Mouse (Mus musculus) G1E-ER4 (cell line): Measurements from ENCODE around the gene Cryba2. TPM values are rescaled to one million over a fixed set of nuclear protein-coding genes. Genes with fewer than 3 reads are reported as not detected.

Source experiments
- GATA1 ChIP-seq: IDR thresholded peaks from one replicate; pipeline ENCODE4 v1.8.0; 2012; ENCODE audit warnings: low read length, inconsistent platforms
- polyA plus RNA-seq: library from polyadenylated mRNA; stranded (reverse); fragments of >175 nt; gene quantifications from 2 replicates; pipeline ENCODE4 v1.2.3, GENCODE M21; 2012

The Cryba2 gene
- polyA plus RNA-seq, 1 experiment = not detected

DNA sequence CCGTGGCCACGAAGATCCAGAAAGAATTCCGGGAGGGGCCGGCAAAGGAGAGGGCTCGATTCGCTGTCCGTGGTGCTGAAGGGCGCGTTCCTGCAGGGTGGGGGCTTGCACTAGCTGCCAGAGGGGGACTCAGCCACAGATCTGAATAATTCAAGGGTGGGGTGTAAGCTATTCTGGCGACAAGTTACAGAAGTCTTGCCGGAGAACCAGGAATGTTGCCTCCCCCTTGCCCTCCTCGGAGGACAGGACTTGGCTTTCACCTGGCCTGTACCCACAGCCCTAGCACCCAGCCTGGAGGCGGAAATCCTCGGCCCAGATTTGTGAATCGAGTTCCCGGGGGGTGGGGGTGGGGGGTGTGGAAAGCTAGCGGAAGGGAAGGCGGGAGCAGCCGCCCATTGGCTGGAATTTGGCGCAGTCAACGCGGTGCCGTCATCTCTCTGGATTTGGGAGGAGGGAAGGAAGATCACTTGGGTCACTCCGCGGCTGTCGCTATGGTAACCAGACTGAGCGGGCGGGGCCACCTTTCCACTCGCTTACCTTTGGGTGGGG, 34.7 kb downstream of the Cryba2 start:
- TF ChIP-seq GATA1 = no peak

DNA sequence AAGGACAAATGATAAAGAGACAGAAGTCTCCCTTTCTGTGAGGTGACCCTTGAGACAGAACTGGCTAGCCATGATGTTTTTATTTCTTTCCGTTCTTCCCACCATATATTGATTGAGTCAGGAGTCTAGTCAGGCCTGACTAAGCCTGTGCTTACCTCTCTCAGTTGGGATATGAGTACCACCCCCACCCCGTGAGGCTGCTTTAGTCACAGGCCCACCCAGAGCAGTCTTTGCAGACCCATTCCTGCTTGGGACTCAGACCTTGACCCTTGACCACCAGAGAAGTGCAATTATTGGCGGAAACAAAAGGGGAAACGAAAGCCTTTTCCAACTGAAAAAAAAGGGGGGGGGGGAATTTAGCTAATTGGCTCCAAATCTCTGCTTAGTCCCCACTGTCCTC, 35.3 kb downstream of the Cryba2 start:
- TF ChIP-seq GATA1 = no peak

DNA sequence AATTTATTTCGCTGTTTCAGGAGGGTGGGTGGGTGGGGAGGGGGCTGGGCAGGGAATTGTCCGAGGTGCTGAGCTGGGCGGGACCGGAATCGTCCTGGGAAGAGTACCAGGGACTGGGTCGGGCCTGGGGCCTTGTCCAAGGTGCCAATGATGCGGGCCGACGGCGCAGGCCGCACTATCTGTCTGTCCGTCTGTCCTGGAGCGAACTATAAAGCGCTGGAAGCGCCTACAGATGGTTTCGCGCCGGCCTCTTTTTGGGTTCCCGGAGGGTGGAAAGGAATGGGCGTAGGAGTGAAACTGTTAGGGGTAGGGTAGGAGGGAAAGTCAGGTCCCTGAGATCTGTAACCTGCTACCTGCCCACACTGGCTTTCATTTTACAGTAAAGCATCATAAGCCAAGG, 35.7 kb downstream of the Cryba2 start:
- no peak for TF ChIP-seq GATA1

DNA sequence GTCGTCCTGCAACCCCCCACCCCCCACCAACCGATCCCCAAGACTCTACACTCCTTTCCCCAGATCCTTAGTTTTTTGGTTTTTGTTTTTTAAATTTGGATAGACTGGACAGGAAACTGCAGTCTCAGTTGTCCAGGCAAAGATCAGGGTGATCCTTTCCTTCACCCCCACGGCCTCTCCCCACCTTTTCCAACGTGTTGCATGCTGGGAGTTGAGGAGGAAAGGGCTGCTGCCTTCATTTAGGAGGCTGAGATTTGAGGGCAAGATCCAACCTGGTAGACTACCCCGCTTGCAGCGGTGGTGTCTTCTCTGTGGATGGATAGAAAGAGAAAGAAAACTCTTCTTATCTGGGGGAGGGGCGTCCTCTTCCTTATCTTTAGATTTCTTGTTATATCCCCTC, 36.2 kb downstream of the Cryba2 start:
- no peak for TF ChIP-seq GATA1

DNA sequence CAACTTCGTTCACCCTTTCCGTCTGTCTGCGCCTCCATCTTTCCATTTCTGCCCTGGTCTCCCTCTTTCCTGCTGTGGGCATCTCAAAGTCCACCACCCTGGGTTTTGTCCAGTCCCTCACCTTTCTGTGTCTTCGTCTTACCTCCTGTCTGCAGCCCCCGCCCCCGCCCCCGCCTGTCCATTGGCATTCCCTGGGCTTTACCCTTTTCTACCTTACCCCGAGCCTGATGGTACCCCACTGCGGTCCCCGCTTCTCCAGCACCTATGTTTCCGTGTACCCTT, 36.6 kb downstream of the Cryba2 start:
- no peak for TF ChIP-seq GATA1

DNA sequence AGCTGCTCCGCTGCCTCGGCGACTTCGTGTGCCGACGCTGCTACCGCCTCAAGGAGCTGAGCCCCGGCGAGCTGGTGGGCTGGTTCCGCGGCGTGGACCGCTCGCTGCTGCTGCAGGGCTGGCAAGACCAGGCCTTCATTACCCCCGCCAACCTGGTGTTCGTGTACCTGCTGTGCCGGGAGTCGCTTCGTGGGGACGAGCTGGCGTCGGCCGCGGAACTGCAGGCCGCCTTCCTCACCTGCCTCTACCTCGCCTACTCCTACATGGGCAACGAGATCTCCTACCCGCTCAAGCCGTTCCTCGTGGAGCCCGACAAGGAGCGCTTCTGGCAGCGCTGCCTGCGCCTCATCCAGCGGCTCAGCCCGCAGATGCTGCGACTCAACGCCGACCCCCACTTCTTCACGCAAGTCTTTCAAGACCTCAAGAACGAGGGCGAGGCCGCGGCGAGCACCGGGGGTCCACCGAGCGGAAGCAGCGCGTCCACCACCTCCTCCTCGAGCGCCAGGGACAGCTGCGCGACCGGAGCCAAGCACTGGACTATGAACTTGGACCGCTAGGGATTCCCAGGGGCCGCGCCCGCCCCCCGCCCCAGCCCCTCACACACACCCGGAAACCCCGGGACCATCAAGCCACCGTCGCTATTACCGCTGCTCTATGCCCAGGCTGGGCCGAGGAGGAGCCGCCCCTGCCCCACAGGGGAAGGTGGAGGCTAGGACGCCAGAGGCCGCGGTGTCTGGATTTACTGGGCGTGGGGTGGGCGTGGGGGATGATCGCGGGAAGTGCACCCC, 37.1 kb downstream of the Cryba2 start:
- no peak for TF ChIP-seq GATA1

DNA sequence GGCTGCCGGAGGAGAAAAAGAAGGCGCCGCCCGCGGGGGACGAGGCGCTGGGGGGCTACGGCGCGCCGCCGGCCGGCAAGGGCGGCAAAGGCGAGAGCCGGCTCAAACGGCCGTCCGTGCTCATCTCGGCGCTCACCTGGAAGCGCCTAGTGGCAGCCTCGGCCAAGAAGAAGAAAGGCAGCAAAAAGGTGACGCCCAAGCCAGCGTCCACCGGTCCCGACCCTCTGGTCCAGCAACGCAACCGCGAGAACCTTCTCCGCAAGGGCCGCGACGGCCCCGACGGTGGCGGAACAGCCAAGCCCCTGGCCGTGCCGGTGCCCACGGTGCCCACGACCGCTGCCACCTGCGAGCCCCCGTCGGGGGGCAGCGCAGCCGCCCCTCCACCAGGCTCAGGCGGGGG, 37.8 kb downstream of the Cryba2 start:
- no peak for TF ChIP-seq GATA1

DNA sequence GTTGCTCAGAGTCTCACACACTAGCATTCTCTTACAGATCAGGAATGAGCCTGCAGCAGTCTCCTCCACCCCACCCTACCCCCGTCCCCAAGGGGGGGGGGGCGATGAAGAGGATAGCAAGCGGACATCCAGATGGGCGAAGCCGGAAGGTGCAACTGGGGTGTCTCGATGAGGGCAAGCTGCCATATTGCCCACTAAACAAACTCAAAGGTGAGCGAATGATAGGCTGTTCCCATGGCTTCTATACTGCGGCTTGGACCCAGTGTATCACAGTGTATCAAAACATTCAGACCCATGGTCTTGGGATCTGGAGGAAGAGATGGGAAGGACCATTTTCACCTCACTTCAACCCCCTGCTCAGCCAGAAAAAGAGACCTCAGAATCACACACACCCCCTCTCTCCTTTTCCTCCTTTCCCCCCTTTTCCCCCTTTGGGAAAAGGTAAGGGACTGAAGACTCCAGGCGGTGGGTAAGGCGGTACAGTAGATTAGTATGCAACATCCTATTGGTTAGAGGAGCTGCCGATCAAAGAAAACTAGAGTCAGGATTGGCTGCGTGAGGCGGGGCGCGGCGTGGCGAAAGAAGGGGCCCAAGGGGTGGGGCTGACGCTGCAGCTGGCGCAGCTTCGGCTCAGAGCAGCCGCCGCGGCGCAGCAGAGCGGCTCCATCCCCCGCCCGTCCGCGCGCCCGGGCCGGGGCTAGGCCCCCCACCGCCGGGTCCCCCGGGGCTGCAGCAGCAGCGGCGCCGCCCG, 38.5 kb downstream of the Cryba2 start, which contains the start of gene Cdk5r2:
Gene Cdk5r2 (plus strand): TSS at position 629 of the 751 bp plus-strand sequence.
- TF ChIP-seq GATA1 = no peak

DNA sequence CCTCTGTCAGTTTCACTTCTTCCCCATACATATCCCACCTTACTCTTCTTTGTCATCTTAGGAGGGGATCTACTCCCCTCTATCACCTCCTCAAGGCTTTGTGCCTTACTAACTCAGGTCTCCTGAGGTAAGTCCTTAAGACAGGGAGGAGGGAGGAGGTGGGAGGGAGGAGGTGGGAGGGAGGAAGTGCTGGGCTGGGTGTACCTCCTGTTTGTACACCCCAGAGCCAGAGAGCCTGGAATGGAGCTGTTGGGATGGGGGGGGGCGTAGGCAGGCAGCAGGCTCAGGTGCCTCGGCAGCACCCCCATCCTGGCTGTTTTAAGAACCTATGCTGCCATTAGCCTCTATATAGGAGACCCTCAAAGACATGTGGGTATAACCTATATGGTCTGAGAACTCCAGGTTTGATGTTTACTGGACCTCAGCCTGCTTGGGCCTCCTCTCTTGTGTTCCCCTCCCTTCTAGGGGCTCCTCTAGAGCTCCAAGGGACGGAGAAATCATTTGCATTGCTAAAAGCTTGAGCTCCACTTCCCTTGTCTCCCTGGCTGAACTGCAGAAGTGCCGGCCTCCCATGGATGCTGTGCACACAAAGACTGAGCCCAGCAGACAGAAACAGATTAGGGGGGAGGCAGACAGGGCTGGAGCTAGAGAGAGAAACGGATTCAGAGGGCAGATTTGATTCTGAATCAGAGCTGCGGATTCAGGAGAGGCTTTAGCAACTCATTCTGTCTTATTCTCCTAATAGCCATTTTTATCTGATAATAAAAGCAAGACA, 41.8 kb downstream of the Cryba2 start:
- TF ChIP-seq GATA1 = no peak

DNA sequence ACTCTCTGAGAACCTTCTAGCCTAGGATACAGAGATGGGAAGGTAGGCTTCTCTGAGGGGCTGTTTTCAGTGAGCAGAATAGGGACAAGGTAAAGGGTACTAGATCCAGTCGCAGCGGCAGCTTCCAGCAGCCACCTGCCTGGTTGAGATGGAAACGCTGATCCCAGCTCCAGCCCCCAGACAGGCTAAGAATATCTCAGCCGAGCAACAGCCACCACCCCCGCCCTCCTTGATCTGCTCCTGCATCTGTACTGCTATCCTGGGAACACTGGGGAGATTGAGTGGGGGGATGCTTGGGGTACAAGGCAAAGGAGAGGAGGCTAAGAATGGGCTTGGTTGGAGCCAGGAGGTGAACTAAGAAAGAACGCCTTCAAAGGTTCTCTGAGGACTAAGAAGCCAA, 42.7 kb downstream of the Cryba2 start:
- TF ChIP-seq GATA1 = no peak

DNA sequence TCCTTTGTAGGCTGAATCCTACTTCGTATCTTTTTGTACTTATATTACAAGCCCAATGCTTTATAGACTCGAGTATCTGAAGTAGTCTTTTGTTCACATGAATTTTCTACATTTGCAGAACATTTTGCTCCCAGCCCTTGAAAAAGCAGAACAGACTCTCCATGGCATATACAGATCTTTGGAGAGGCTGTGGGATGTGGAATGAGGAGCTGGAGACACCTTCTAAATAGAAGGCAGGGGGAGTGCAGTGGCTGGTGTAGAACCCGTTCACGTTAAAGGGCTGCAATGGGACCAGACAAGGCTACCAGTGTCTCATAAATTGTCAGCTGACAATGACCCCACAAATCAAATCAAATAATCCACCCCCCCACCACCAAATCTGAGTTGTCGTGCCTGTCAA, 44.0 kb downstream of the Cryba2 start:
- no peak for TF ChIP-seq GATA1

DNA sequence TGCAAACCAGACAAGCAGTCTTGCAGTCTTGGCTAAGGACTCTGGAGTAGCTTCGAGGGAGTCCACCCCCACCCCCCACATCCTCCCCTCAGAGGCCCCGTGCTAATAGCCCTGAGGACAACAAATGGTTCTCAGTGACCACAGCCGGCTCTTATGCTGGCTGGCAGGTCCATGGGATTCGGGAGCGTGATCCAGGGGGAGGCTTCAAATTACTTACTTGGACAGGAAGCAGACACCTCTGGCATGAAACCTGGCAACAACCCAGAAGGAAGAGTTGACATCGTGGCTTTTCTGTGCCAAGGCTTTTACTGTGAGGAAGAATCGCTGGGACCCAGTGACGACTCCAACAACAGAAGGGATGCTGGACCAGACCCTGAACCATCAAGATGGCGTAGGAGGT, 46.6 kb downstream of the Cryba2 start:
- no peak for TF ChIP-seq GATA1

DNA sequence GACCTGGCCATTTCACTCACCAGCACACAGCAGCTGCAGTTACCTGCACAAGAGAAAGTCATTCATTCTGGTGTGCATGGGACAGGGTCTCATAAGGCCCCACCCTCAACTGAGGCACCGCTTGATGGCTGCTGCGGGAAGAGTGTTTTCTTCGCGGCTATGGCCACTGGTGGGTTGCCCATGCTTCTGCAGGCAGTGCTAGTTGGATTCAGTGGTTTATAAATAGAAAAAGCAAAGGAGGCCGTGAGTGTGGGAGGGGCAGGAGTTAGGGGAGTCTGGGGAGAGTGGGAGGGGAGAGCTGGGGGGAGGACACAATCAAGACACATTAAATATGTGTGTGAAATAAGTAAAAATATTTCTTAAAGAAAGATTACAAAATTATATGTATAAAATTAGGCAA, 49.9 kb downstream of the Cryba2 start:
- TF ChIP-seq GATA1 = no peak

Other genes starting within 250 kb of the Cryba2 start
- gene Ttll4, start 231.4 kb downstream of the Cryba2 start, polyA plus RNA-seq = 21.4 and 35.0 TPM in 2 replicates
- gene Cyp27a1, start 179.6 kb downstream of the Cryba2 start, polyA plus RNA-seq = not detected in 2 replicates
- gene Prkag3, start 143.9 kb downstream of the Cryba2 start, polyA plus RNA-seq = not detected in 2 replicates
- gene Wnt6, start 121.3 kb downstream of the Cryba2 start, polyA plus RNA-seq = not detected in 2 replicates
- not detected in 2 replicates for gene Wnt10a, start 101.6 kb downstream of the Cryba2 start, polyA plus RNA-seq
- gene Cdk5r2, start 38.2 kb downstream of the Cryba2 start, polyA plus RNA-seq = not detected in 2 replicates
- not detected in 2 replicates for gene Fev, start 7.7 kb downstream of the Cryba2 start, polyA plus RNA-seq
- gene Cfap65, start 42.5 kb upstream of the Cryba2 start, polyA plus RNA-seq = not detected in 2 replicates
- gene Ihh, start 58.5 kb upstream of the Cryba2 start, polyA plus RNA-seq = 0.11 and 0.22 TPM in 2 replicates
- gene Nhej1, start 232.1 kb upstream of the Cryba2 start, polyA plus RNA-seq = 0.24 and 0.27 TPM in 2 replicates
- gene Slc23a3, start 240.7 kb upstream of the Cryba2 start, polyA plus RNA-seq = 0.13 TPM in 2 replicates
- 92.2 and 100 TPM in 2 replicates for gene Cnppd1, start 249.6 kb upstream of the Cryba2 start, polyA plus RNA-seq
- gene Retreg2, start 249.6 kb upstream of the Cryba2 start, polyA plus RNA-seq = 93.7 and 148 TPM in 2 replicates